Mouse (Mus musculus) embryonic fibroblast, embryonic 13.5 days (primary cell): ENCODE results near the gene Ttc28. TPM values are rescaled to one million over a fixed set of nuclear protein-coding genes. Genes with fewer than 3 reads are reported as not detected.

ENCODE experiments used
- H3K27ac ChIP-seq: 2 replicates; pipeline ENCODE4 v1.5.1; 2012; ENCODE audit warnings: low read length, control low read depth, inconsistent platforms; ENCODE audit not compliant: insufficient read depth
- H3K4me1 ChIP-seq: 2 replicates; pipeline ENCODE4 v1.6.1; 2011; ENCODE audit warnings: low read length; ENCODE audit not compliant: control insufficient read depth, insufficient read depth
- H3K4me3 ChIP-seq: 2 replicates; pipeline ENCODE4 v1.5.1; 2011; ENCODE audit warnings: mild to moderate bottlenecking, control low read depth, low read length; ENCODE audit not compliant: insufficient read depth
- CTCF ChIP-seq: IDR thresholded peaks from 2 replicates; pipeline ENCODE4 v1.5.1; 2011; ENCODE audit warnings: mild to moderate bottlenecking, control low read depth, low read length, moderate library complexity, borderline replicate concordance; ENCODE audit not compliant: insufficient read depth
- POLR2A ChIP-seq: IDR thresholded peaks from 2 replicates; pipeline ENCODE4 v1.6.1; 2011; ENCODE audit warnings: low read depth, mild to moderate bottlenecking, control low read depth, low read length, moderate library complexity
- polyA plus RNA-seq: library from polyadenylated mRNA; stranded (reverse); fragments of >200 nt; gene quantifications from 2 replicates; pipeline ENCODE4 v1.2.4, GENCODE M21; 2011; ENCODE audit warnings: low read depth; ENCODE audit not compliant: missing spikeins, insufficient read length

The Ttc28 gene
- polyA plus RNA-seq, 1 experiment: 34.4 TPM

GRCm38 (mm10) chr5:111164348-111164920 is 284.8 kb downstream of the Ttc28 start:
- no peak overlapping the region for H3K4me3 ChIP-seq
- H3K27ac ChIP-seq: no peak overlapping the region
- TF ChIP-seq POLR2A: no peak
- peaks cover 4% of the 10 kb centered on the region for H3K4me1 ChIP-seq

- Histone ChIP-seq H3K4me3 (no peak overlapping the region), H3K27ac (no peak overlapping the region), H3K4me1 (no peaks in the 10 kb centered on the region)
- TF ChIP-seq CTCF (no peak), POLR2A (no peak)
These were observed 290.8 kb downstream of the Ttc28 start for GRCm38 (mm10) chr5:111170383-111170782.

- TF ChIP-seq POLR2A (no peak), CTCF (no peak)
- Histone ChIP-seq H3K4me1 (no peaks in the 10 kb centered on the region), H3K4me3 (no peak overlapping the region), H3K27ac (no peak overlapping the region)
These were observed 295.8 kb downstream of the Ttc28 start for GRCm38 (mm10) chr5:111175410-111175809.

- H3K4me3 ChIP-seq: no peak overlapping the region
- H3K27ac ChIP-seq: no peak overlapping the region
- TF ChIP-seq CTCF (no peak), POLR2A (no peak)
- H3K4me1 ChIP-seq: no peaks in the 10 kb centered on the region
These were observed 296.2 kb downstream of the Ttc28 start for GRCm38 (mm10) chr5:111175842-111176241.

GRCm38 (mm10) chr5:111176441-111176840 is 296.8 kb downstream of the Ttc28 start:
- Histone ChIP-seq H3K4me3 (no peak overlapping the region), H3K4me1 (no peaks in the 10 kb centered on the region), H3K27ac (no peak overlapping the region)
- TF ChIP-seq CTCF (no peak), POLR2A (no peak)

GRCm38 (mm10) chr5:111178324-111179076 is 298.9 kb downstream of the Ttc28 start:
- H3K27ac ChIP-seq: no peak overlapping the region
- TF ChIP-seq CTCF (no peak), POLR2A (no peak)
- no peaks in the 10 kb centered on the region for H3K4me1 ChIP-seq
- H3K4me3 ChIP-seq: no peak overlapping the region

- no peak overlapping the region for H3K27ac ChIP-seq
- no peak overlapping the region for H3K4me3 ChIP-seq
- no peak for TF ChIP-seq CTCF
- TF ChIP-seq POLR2A: no peak
- no peaks in the 10 kb centered on the region for H3K4me1 ChIP-seq
These were observed 300.0 kb downstream of the Ttc28 start for GRCm38 (mm10) chr5:111179651-111180050.

GRCm38 (mm10) chr5:111180091-111181053 is 300.8 kb downstream of the Ttc28 start:
- no peak overlapping the region for H3K4me3 ChIP-seq
- no peaks in the 10 kb centered on the region for H3K4me1 ChIP-seq
- H3K27ac ChIP-seq: no peak overlapping the region
- no peak for TF ChIP-seq CTCF
- TF ChIP-seq POLR2A: no peak

- H3K27ac ChIP-seq: no peak overlapping the region
- no peak for TF ChIP-seq CTCF
- no peak for TF ChIP-seq POLR2A
These were observed 301.8 kb downstream of the Ttc28 start for GRCm38 (mm10) chr5:111181204-111181912.

GRCm38 (mm10) chr5:111186600-111186999 is 307.0 kb downstream of the Ttc28 start:
- TF ChIP-seq POLR2A (no peak), CTCF (no peak)
- H3K27ac ChIP-seq: no peak overlapping the region
- no peak overlapping the region for H3K4me3 ChIP-seq
- H3K4me1 ChIP-seq: no peaks in the 10 kb centered on the region

More at GRCm38 (mm10) chr5:111181204-111181912, 301.8 kb downstream of the Ttc28 start:
- no peak overlapping the region for H3K4me3 ChIP-seq
- no peaks in the 10 kb centered on the region for H3K4me1 ChIP-seq
